Mouse (Mus musculus) lung, postnatal 0 days (tissue): ENCODE results near the gene Fut1. TPM values are rescaled to one million over a fixed set of nuclear protein-coding genes. Genes with fewer than 3 reads are reported as not detected.

Experiments used
- ATAC-seq: fragments of 200-750 bp; cut with Nextera tagmentation; 2 replicates; pipeline ENCODE4 v1.8.0; 2017; ENCODE audit warnings: moderate library complexity
- DNase-seq: peaks from one replicate; pipeline ENCODE4 v3.0.0-alpha.2; 2016; ENCODE audit warnings: low spot score
- H3K27ac ChIP-seq: fragments of 300-500 bp; sonication (generic); 2 replicates; pipeline ENCODE4 v1.5.1; 2014; ENCODE audit warnings: antibody characterized with exemption, mild to moderate bottlenecking, low read length, mixed read lengths
- H3K27me3 ChIP-seq: fragments of 300-500 bp; sonication (generic); replicated peaks from 2 replicates; pipeline ENCODE4 v1.6.1; 2014; ENCODE audit warnings: low read length, mixed read lengths; ENCODE audit not compliant: insufficient read depth
- H3K36me3 ChIP-seq: fragments of 300-500 bp; sonication (generic); 2 replicates; pipeline ENCODE4 v1.6.1; 2014; ENCODE audit warnings: low read length, mixed read lengths; ENCODE audit not compliant: insufficient read depth
- H3K4me1 ChIP-seq: fragments of 300-500 bp; sonication (generic); 2 replicates; pipeline ENCODE4 v1.6.1; 2014; ENCODE audit warnings: antibody characterized with exemption, low read depth, low read length, mixed read lengths; ENCODE audit not compliant: insufficient read depth
- H3K4me2 ChIP-seq: fragments of 300-500 bp; sonication (generic); replicated peaks from 2 replicates; pipeline ENCODE4 v1.6.1; 2014; ENCODE audit warnings: low read depth, mild to moderate bottlenecking, low read length, moderate library complexity, mixed read lengths
- H3K4me3 ChIP-seq: fragments of 300-500 bp; sonication (generic); 2 replicates; pipeline ENCODE4 v1.5.1; 2014; ENCODE audit warnings: low read depth, low read length
- H3K9ac ChIP-seq: fragments of 300-500 bp; sonication (generic); replicated peaks from 2 replicates; pipeline ENCODE4 v1.6.1; 2014; ENCODE audit warnings: low read depth, mild to moderate bottlenecking
- H3K9me3 ChIP-seq: fragments of 300-500 bp; sonication (generic); 2 replicates; pipeline ENCODE4 v1.6.1; 2016; ENCODE audit warnings: low read length, mixed read lengths
- CTCF ChIP-seq: IDR thresholded peaks from 2 replicates; pipeline ENCODE4 v1.5.1; 2016; ENCODE audit warnings: antibody characterized with exemption, mild to moderate bottlenecking
- EP300 ChIP-seq: IDR thresholded peaks from 2 replicates; pipeline ENCODE4 v1.6.1; 2016; ENCODE audit warnings: antibody characterized with exemption, mild to moderate bottlenecking, control low read depth
- WGBS: fragments of 180-500 bp; shearing (Covaris S2); extraction: QIAGEN DNeasy Blood & Tissue Kit; methylation state at CpG from one replicate; pipeline ENCODE4 v1.1.7; 2014; 5-methylcytosine and 5-hydroxymethylcytosine counted together
- polyA plus RNA-seq: library from polyadenylated mRNA; unstranded; fragments of >200 nt; fragmentation: Nextera tagmentation; extraction: Ambion mirVana; gene quantifications from 2 replicates; pipeline ENCODE4 v1.2.1, GENCODE M21; 2015

The Fut1 gene
- polyA plus RNA-seq: 0.13 and 0.18 TPM in 2 replicates

GRCm38 (mm10) chr7:45617042-45617695 lies at the start of gene Fut1:
Gene Fut1 (plus strand): TSS chr7:45617289.
- Histone ChIP-seq H3K27me3 (peaks cover 7% of the 10 kb centered on the region; the same call in 1 of the 2 replicates), H3K9ac (no peak within 1 kb of the TSS; the same call in 1 of the 2 replicates), H3K36me3 (no peaks in the 10 kb centered on the region), H3K27ac (no peak within 1 kb of the TSS), H3K4me3 (no peak within 1 kb of the TSS), H3K4me1 (0 out of 2 replicates have a peak, but pooled peaks cover 6% of the 10 kb centered on the region), H3K4me2 (peak within 1 kb of the TSS; percentile 35), H3K9me3 (no peaks in the 10 kb centered on the region)
- TF ChIP-seq CTCF (no peak), EP300 (no peak)
- ATAC-seq (peak; percentile 34), DNase-seq (peak; percentile 33)
- 9% methylated on average over 31 of the region's 31 CpGs for WGBS

GRCm38 (mm10) chr7:45567780-45568516 lies 49.1 kb upstream of the Fut1 start:
- peak; percentile 96 for ATAC-seq
- H3K9me3 ChIP-seq: no peaks in the 10 kb centered on the region
- H3K27ac ChIP-seq: peak overlapping the region; percentile 94
- peak overlapping the region; percentile 32; the same call in 1 of the 2 replicates for H3K9ac ChIP-seq
- H3K36me3 ChIP-seq: no peaks in the 10 kb centered on the region
- H3K27me3 ChIP-seq: no peaks in the 10 kb centered on the region
- peak; percentile 78 for TF ChIP-seq EP300
- TF ChIP-seq CTCF: peak; percentile 18
- DNase-seq: peak; percentile 98
- peaks cover 14% of the 10 kb centered on the region for H3K4me1 ChIP-seq
- peak overlapping the region; percentile 30 for H3K4me3 ChIP-seq
- peak overlapping the region; percentile 62 for H3K4me2 ChIP-seq
- 3% methylated on average over 24 of the region's 24 CpGs for WGBS

GRCm38 (mm10) chr7:45568601-45569473 lies 48.3 kb upstream of the Fut1 start:
- Histone ChIP-seq H3K9ac (no peak overlapping the region), H3K36me3 (no peaks in the 10 kb centered on the region), H3K4me1 (peaks cover 14% of the 10 kb centered on the region), H3K27ac (peak overlapping the region; percentile 94), H3K4me3 (peak overlapping the region; percentile 30; the same call in 1 of the 2 replicates), H3K27me3 (no peaks in the 10 kb centered on the region), H3K4me2 (peak overlapping the region; percentile 62), H3K9me3 (no peaks in the 10 kb centered on the region)
- peak; percentile 41 for ATAC-seq
- WGBS: 73% methylated on average over 10 of the region's 10 CpGs
- TF ChIP-seq CTCF: no peak
- no peak; the same call in 1 of the 2 replicates for TF ChIP-seq EP300
- DNase-seq: peak; percentile 82

GRCm38 (mm10) chr7:45570103-45570741 lies 46.9 kb upstream of the Fut1 start, which contains the start of gene Bcat2:
Gene Bcat2 (plus strand): TSS chr7:45570153.
- DNase-seq (peak; percentile 87), ATAC-seq (peak; percentile 62)
- peak; percentile 4; the same call in 1 of the 2 replicates for TF ChIP-seq CTCF
- no peak for TF ChIP-seq EP300
- Histone ChIP-seq H3K4me1 (peaks cover 14% of the 10 kb centered on the region), H3K36me3 (no peaks in the 10 kb centered on the region), H3K9ac (peak within 1 kb of the TSS; percentile 62), H3K9me3 (no peaks in the 10 kb centered on the region), H3K27ac (peak within 1 kb of the TSS; percentile 94), H3K4me3 (peak within 1 kb of the TSS; percentile 67), H3K4me2 (peak within 1 kb of the TSS; percentile 85), H3K27me3 (no peaks in the 10 kb centered on the region)
- WGBS: under 1% methylated on average over 40 of the region's 42 CpGs

- Histone ChIP-seq H3K4me2 (no peak overlapping the region), H3K27me3 (no peaks in the 10 kb centered on the region), H3K9ac (no peak overlapping the region), H3K36me3 (peaks cover 5% of the 10 kb centered on the region; the same call in 1 of the 2 replicates), H3K4me3 (no peak overlapping the region), H3K9me3 (no peaks in the 10 kb centered on the region), H3K4me1 (peaks cover 14% of the 10 kb centered on the region), H3K27ac (no peak overlapping the region)
- WGBS: 31% methylated on average over 1 of the region's 1 CpGs
- no peak for DNase-seq
- no peak for TF ChIP-seq CTCF
- no peak for TF ChIP-seq EP300
- no peak for ATAC-seq
Observed at GRCm38 (mm10) chr7:45571966-45572365, 45.1 kb upstream of the Fut1 start.
